Mouse (Mus musculus) spleen, postnatal 10 days (tissue): ENCODE data around the gene Cacng2.
"Not testable (repeated sequence)": the region's sequence is repeated elsewhere in the genome, so short reads cannot be mapped to it uniquely, and the experiment has no call there.

Experiments used
- DNase-seq, 2 experiments: peaks; one replicate each; pipeline ENCODE4 v3.0.0; 2021 to 2022; ENCODE audit warnings: low spot score in 2 of 2

The Cacng2 gene

DNA sequence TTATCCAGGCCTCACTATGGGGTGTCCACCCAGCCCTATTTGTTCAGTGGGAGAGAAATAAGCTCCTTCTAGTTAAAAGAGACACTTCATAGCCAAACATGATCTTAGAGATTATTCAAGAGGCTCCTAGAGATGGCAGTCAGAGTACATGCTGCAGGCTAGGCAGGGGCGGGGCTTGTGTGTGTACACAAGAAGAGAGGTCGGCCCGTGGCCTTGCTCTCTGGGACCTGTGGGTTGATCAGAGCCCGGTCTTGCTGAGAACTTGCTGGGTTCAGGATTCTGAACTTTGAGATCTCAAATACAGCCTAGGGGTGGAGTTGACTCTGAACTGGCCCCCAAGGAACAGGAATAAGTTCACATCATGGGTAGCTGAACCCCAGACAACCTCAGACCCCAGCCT lies 95.6 kb downstream of the Cacng2 start:
- DNase-seq: no peak

DNA sequence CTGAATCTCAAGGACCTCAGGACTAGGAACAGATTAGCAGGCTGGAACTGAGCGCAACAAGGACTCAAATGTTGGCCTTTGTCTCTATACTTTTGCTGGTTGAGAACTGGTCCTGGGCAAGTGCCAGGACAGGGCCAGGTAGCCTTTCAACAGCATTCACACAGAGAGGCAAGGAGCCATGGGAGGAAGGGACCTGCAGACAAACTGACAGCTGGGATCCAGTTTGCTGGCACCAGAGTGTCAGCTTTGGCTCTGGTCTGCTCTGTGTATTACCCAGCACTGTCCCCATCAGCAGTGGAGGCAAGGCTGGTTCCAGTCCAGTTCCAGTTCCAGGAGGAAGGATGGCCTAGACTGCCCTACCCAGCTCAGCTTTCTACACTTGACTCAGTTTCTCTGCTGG lies 105.8 kb downstream of the Cacng2 start:
- DNase-seq: no peak

DNA sequence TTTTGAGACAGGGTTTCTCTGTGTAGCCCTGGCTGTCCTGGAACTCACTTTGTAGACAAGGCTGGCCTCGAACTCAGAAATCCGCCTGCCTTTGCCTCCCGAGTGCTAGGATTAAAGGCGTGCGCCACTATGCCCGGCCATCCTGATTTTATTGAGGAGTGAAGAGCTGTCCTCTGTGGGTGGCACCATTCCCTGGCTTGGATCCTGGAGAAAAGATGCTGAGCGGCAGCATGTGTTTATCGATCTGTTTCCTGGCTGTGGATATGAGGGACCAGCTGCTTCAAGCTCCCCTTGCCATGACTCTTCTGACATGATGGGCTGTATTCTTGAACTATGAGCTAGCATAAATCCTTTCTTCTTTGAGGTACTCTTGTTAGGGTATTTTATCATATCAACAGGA lies 111.6 kb downstream of the Cacng2 start:
- not testable (repeated sequence) for DNase-seq

DNA sequence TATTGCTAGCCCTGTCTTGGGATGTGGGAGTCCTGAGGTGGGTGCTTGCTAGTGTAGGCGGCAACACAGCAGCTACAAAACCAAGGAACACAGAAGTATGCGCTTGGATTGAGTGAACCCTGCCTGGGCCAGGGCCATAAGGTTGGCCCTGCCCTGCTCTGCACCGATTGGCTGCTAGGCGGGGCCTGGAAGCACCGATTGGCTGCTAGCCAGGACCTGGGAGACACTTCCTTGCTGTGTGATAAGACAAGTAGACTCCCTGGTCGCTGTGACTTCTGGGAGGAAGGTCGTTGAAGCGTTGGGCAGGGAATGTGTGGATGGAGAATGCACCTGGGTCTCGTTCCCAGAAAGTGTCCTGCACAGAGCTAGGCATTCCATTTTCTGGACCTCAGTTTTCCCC lies 115.9 kb downstream of the Cacng2 start:
- peak in 1 of 2 experiments; percentile 36 for DNase-seq

DNA sequence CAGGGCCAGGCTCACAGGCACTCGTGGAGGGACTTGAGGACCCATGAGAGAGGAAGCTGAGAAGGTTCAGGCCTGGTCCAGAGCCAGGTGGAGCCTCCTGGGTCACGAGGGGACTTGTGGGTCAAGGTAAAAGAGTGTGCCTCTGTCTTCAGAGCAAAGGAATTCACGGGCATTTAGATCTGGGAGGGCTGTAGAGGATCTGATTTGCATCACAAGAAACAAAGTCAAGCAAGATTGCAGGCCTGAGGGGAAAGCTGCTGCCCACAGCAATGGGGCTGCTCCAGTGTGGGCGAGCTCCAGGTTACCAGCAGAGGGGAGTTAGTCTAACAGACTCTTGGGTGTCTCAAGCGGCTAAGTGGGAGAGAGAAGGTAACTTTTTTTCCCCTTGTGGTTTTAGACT lies 118.4 kb downstream of the Cacng2 start:
- no peak for DNase-seq

DNA sequence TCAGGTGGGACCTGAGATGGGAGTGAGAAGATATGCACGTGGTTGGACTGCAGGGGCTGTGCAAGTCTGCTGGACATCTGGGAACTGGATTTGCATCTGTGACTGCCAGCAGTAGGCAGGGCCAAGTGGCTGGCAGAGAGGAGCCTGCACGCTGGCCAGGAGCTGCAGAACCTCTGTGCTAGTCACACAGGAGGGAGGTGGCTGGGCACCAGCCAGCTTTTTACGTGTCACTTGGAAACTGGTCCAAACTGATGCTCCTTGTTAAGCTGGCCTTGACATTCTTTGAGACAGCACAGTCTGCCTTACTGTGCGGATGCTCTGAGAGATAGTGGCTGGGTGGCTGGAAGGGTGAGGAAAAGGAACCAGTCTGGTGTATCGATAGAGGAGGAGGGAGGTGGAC lies 131.3 kb downstream of the Cacng2 start:
- no peak for DNase-seq

DNA sequence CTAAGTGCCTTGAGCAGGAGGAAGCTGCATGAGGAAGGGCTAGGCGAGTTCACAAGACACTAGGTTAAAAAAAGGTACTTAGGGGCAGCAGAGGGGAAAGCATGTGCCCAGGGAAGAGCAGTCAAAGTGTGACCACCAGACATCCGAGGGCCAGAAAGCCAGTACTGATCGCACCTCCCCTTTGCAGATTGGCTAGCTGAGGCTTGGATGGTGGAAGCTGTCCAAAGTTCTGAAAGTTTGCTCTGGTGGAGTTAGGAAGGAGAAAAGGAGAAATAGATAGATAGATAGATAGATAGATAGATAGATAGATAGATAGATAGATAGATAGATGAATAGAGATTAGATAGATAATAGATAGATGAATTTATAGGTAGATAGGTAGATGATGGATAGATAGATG lies 136.4 kb downstream of the Cacng2 start:
- no peak for DNase-seq

DNA sequence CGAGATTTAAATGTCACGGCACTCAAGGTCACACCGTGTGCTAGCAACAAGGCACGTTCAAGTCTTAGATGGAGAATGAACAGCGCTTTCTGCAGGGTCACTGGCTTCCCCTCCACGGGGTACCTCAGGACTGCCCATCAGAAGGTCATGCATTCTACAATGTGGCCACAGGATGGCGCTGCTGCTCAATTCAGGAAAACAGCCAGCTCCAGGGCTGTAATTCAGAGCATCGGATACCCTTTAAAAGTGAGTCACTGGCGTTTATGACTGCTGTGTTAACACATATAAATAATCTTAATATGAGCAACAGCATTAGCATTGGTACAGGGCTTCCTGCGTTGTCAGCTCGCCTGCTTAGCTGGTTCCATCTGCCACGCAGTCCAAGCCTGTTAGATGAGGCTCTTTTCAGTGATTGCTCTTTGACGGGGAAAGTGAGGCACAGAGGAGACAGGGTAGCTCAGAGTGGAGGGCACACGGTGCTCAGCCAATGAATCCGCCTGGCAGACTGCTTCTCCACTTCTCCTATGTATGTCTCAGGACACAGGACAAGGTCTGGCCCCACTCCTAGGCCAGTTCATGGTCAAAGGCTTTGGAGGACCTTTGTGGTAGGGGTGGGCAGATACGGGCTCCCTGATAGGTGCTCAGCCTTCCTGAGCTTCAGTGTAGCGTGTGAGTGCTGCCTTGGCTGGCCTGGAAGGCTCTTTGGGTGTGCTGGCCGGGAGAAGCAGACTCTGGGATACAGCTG lies 137.5 kb downstream of the Cacng2 start:
- DNase-seq: peak; percentile 57 to 79

DNA sequence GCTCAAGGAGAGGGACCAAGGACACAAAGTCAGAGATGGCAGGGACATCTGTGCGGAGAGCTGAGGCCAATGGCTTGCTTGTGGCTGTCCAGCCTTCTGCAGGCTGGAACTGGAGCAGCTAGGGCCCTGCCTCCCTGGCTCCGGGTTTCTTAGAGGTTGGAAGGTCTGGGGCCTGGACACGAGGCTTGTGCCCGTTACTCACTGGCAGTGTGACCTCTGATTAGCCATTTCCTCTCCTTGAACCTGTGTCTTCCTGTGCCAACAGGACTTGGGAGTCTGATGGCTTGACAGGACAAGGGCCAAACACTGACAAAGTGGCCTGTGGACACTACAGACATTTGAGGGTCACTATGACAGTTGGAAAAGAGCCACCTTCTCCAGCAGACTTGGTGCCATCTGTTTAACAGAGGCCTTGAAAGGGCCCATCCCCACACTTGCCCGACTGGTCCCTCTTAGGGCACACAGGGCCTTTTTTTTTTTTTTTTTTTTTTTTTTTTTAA lies 138.6 kb downstream of the Cacng2 start:
- no peak for DNase-seq

DNA sequence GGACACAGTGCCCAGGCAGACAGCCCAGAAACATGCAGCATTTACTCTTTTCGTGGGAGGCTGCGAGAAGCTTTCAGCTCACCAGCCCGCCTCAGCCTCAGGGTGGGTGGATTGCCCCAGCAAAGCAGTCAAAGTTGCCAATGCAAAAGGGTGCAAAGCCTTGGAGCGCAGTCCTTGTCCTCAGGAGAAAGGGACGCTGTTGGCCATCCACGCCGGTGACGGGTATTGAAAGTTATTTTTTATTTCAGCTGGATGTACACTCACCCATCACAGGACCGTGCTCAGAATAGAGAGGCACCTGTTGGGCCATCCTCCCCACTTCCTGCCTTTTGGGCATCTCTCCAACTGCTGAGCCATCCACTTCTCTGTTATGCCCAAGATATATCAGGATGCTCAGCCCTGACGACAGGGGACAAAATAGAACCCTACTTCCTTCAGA lies 140.4 kb downstream of the Cacng2 start:
- no peak for DNase-seq

DNA sequence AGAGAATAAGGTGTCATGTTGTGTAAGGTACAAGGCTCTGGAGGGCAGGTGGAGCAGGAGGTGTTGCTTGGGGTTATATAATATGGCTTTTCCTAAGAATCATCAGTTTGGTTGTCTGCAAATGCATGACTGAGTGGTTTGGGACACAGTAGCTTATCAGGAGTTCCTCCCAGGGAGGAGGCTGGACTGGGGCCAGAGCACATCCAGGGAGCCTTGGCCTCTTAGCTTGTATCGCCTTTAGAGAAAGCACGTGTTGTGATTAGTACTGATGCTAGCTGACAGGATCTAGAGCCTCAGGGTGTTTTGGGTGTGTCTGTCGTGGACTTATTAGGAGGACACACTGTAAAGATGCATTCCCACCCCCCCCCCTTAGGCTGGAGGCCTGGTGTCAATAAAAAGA lies 142.2 kb downstream of the Cacng2 start:
- no peak for DNase-seq

DNA sequence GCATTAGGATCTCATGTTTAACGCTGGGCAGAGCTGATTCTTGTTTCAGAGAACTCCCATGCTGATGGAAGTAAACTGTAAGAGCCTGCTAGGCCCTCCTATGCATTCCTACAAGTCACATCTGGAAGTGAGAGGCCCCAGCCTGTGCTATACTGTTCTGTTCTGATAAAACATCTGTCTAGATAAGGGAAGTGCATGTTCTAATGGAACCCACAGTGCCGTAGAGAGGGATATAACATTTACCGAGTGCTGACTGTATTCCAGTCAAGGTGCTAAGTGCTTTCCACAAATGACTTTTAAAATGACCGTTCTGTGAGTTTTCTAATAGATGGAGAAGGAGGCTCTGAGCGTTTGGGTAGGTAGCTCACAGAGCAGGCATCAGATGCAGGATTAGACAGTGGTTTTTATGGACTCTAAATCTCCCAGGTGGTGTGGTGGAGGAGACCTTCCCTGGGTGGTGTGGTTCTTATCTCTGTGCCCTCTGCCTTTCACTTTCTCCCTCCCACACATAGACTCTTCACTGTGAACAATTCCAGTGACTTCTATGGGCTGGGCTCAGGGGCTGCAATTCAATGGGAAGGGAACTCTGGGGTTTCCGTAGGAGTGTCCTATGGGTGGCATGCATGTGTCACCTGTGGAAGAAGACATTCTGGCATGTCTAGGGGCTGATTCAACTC lies 145.5 kb downstream of the Cacng2 start:
- no peak for DNase-seq

DNA sequence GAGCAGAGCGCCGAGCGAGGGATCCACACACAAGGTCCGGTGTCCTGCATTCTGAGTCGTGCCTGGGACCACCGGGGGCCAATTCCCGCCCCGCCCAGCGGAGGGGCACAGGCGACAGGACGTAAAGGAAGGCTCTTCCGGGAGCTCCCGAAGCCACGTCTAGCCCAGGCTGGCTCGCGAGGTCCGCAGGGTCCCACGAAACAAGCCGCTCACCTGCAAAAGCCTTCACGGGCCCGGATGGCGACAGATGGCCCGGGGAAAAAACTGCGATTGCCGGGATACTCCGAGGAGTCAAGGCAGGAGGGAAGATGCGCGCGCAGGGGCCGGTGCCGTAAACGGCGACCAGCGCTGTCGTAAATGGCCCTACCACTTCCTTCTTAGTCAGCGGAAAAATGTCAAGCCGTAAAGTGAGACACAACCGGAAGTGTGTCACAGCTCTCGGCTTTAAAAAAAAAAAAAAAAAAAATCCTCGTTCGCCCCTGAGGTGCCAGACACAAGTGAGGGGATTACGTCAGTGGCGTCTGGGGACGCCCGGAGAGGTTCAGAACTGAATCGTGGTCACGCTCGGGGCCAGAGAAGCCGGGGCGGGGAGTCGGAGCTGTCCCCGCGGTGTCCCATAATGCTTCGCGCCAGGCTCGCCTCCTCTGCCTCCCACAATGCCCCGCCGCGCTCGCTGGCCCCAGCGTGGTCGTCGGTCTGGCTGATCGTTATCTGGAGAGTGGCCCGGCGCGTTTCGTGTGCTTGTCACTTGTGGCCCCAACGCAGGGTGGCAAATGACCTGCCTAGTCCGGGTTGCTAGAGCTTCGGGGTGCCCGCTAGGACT lies 149.1 kb downstream of the Cacng2 start, which contains the start of gene Eif3d:
Gene Eif3d (minus strand): TSS at position 344 of the 823 bp plus-strand sequence.
- peak; percentile 99 for DNase-seq

DNA sequence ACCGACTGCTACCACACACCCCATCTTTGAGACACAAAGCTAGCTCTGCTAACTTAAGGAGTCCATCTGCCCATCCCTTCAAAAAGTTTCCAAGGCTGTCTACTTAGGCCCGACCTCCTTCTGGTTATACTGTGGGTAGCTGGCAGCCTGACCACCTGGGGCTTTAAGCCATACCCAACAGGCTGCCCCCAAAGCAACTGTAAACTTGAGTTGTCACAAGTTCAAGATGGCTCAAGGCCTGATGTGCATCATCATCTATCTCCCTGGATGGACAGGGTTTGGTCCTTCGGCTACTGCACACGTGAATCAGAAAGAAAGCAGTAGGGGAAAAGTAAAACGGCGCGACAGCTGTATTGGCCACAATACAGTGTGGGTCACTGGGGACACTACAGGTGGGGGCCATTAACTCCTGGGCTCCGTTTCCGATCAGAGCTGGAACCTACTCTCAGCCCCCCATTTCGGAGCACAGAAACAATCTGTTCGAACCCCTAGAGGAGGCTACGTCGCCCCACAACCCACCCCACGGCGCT lies 149.8 kb downstream of the Cacng2 start:
- no peak for DNase-seq

DNA sequence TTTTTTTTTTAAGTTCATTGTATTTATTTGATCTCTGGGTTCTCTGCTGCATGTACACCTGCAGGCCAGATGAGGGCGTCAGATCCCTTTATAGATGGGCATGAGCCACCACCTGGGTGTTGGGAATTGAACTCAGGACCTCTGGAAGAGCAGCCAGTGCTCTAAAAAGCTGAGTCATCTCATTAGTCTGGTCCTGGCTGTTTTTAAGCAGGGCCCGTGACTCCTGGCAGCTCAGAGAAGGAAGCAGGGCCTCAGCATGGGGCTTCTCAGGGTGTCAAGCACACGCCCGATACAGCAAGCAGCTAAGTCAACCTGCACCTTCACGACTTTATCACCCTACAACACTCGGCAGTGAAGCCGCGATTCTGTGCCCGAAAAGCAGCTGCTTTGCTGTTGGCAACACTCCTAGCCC lies 154.7 kb downstream of the Cacng2 start:
- peak in 1 of 2 experiments; percentile 35 for DNase-seq

DNA sequence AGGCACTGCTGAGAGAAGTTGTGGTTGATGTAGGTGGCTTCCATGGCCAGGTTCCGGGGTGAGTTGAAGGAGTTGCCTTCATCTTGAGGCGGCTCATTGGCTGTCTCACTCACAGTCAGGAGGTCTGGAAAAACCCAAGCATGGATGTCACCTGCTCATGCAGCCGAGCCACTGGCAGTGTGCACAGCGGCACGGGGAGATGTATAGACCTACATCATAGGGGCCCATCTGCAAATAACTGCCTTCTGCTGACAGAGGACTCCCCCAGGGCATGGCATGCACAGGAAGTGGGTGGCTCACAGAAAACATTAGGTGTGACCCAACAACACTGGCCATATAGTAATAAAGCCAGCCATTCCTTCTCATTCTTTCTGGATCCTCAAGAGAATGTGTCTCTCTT lies 157.4 kb downstream of the Cacng2 start:
- DNase-seq: no peak

DNA sequence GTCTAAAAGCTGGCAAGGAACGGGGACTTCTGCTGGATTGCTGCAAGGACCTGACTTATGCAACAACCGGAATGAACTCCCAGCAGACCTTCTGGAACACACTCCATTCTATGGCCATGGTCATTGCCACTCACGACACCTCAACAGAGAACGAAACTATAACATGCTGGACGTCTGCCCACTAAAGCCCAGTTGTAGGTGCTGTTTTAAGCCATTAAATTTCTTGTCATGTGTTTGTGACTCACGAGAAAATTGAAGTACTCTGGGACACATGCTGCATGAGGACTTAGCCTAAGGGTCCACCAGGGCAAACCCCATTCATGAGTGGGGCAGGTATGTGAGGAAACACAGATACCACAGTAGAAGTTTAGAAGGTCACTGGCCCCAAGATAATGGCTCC lies 159.1 kb downstream of the Cacng2 start:
- DNase-seq: no peak

DNA sequence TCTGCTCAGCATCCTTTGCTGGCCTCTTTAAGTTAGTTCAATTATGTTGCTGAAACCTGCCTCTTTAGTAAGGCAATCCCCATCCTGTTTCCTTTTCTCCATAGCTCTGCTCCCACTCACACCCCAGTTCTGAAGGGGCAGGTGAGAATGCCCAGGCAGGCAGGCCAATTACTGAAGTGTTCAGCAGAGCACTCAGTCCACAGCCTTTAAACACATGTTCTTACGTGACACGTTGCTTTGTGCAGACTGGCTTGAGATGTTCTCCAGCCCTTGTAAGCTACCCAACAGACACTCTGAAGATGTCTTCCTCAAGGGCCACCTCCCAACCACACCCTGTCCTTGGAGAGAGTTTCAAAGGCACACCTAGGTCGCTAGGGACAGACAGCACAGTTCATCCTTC lies 161.8 kb downstream of the Cacng2 start:
- no peak for DNase-seq

DNA sequence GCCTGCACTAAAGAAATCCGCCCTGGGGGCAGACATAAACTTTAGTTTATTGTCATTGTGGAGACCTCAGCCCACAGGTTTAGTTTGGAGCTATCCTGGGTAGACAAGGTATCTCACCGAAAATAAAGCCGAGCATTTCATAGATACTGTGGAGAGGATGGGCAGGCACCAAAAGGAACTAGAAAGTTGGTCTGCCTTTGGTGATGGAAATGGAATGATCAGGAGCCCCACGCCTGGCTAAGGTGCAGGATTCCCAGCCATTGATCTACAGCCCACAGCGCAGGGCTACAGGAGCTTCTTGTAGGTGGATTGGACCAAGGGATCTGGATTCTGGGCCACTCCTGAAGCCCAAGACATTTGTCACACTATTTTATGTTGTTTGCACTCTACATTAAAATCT lies 162.2 kb downstream of the Cacng2 start:
- DNase-seq: no peak

DNA sequence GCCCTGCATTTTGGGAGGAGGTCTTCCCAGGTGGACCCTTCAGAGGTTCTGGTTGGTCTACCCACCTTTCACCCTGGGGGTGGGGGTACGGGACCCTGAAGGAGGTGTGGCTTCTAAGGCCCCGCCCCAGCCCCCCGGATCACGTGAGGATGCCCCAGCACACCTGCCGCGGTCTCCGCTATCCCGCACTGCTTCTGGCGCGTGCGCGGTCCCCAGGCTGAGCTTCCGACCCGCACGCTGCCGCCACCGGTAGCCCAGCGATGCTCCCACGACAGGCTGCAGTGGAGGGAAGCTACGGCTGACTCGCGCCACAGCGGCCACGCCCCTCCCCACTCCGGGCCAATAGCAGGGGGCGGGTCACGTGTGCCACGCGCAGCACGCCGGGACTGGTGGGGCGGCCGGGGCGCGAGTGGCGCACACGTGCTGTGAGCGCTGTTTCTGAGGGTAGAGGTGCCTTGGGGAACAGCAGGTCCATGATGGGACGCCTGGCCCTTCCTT lies 163.4 kb downstream of the Cacng2 start, which contains the start of gene Foxred2:
Gene Foxred2 (minus strand): TSS at position 319 of the 498 bp plus-strand sequence.
- DNase-seq: peak; percentile 59 to 91
